Mouse (Mus musculus) E14TG2a.4 (cell line): ENCODE results near the gene Cfap300.

ENCODE experiments used
- H3K27me3 ChIP-seq: 2 replicates; pipeline ENCODE4 v1.6.1; 2014; ENCODE audit warnings: low read length, control low read depth; ENCODE audit not compliant: insufficient read depth
- H3K36me3 ChIP-seq: 2 replicates; pipeline ENCODE4 v1.6.1; 2014; ENCODE audit warnings: low read length, control low read depth; ENCODE audit not compliant: insufficient read depth
- H3K4me1 ChIP-seq: replicated peaks from 2 replicates; pipeline ENCODE4 v1.6.1; 2014; ENCODE audit warnings: low read depth, low read length, control low read depth
- H3K4me3 ChIP-seq: replicated peaks from 2 replicates; pipeline ENCODE4 v1.5.1; 2014; ENCODE audit warnings: mild to moderate bottlenecking, low read length
- H3K9me3 ChIP-seq: 2 replicates; pipeline ENCODE4 v1.6.1; 2014; ENCODE audit warnings: low read length, control low read depth
- CTCF ChIP-seq: conservative IDR thresholded peaks from 2 replicates; pipeline ENCODE4 v1.5.1; 2014; ENCODE audit warnings: low read length
- NANOG ChIP-seq: IDR thresholded peaks from 2 replicates; pipeline ENCODE4 v1.6.1; 2014; ENCODE audit warnings: borderline replicate concordance, low read length, mixed read lengths
- POU5F1 ChIP-seq: IDR thresholded peaks from 2 replicates; pipeline ENCODE4 v1.6.1; 2014; ENCODE audit warnings: low read length, borderline replicate concordance

The Cfap300 gene

DNA sequence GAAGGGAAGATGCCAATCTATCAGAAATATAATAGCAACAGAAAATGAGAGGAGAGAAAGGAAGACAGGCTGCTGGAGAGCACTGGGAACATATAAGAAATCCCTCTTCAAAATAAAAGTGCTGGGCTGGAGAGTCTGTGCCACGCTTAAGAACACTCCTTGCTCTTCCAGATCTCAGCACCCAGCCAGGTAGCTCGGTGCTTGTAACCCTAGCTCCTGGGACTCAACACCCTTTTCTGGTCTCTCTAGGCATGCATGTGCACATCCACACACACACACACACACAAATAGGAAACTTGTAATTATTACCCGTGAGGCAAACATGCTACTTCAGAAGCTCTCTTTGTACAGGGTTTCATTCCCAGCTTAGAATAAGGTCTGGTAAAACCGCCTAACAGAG, 7.5 kb downstream of the Cfap300 start:
- Histone ChIP-seq H3K4me3 (peak overlapping the region; percentile 54), H3K36me3 (0 out of 2 replicates have a peak, but pooled peaks cover 3% of the 10 kb centered on the region), H3K27me3 (no peaks in the 10 kb centered on the region), H3K9me3 (no peaks in the 10 kb centered on the region), H3K4me1 (peaks cover 32% of the 10 kb centered on the region)
- no peak for TF ChIP-seq NANOG
- TF ChIP-seq CTCF: no peak
- no peak for TF ChIP-seq POU5F1

DNA sequence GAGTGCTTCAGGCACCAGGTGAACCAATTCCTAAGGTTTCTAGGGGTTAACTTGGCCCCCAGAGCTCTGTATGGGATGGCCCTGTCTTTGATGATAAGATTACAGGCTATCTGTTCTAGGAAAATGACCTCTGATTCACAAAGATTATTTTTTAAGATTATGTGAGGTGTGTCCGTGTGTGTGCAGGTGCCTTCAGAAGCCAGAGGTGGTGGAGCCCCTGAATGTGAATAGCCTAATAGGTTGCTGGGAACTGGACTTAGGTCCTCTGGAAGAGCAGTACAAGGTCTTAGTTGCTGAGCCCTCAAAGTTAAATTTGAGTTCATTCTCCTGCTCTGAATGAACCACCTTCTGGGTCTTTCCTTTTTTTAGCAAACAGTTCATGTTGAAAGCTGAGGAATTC, 8.5 kb downstream of the Cfap300 start:
- Histone ChIP-seq H3K4me1 (peaks cover 32% of the 10 kb centered on the region), H3K9me3 (no peaks in the 10 kb centered on the region), H3K4me3 (no peak overlapping the region), H3K27me3 (no peaks in the 10 kb centered on the region), H3K36me3 (no peaks in the 10 kb centered on the region)
- TF ChIP-seq CTCF (no peak), POU5F1 (no peak), NANOG (no peak)

DNA sequence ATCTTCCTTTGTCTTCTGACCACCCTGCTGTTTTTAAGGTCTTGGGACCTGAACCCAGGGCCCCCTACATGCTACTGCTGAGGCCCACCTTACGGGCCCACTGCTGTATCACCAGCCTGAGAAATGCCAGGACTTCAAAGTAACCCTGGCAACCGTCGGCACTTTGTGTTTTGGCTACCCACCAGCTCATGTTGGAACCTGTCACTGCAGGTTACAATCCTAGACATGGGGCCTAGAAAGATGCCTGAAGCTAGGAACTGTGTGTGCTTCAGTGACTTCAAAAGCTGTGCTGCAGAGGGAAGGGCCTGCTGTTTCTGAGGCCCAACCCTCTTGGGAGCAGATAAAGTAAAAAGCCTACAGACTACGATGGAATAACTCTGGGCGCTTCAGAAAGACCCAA, 9.8 kb downstream of the Cfap300 start:
- TF ChIP-seq CTCF (no peak), POU5F1 (no peak), NANOG (no peak)
- Histone ChIP-seq H3K4me1 (peaks cover 32% of the 10 kb centered on the region), H3K36me3 (no peaks in the 10 kb centered on the region), H3K27me3 (no peaks in the 10 kb centered on the region), H3K4me3 (no peak overlapping the region), H3K9me3 (no peaks in the 10 kb centered on the region)

DNA sequence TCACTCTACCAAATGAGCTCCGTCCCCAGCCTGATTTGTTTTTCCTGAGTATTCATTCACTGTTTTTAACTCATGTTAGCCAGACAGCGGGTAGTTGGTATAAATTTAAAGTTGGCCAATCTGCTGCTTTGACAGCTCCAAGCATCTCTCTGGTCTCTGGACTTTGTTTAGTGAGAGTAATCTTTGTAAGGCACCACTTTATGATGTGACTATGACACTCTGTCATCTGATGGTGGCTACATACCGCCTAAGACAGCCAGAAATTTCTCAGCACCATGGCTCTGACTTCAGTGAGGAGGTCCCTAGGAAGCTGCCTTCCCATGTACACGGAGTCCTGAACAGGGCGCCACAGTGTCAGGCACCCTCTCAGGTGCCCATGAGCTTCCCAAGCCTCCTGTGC, 24.0 kb downstream of the Cfap300 start:
- H3K27me3 ChIP-seq: no peaks in the 10 kb centered on the region
- H3K4me1 ChIP-seq: peaks cover 21% of the 10 kb centered on the region
- TF ChIP-seq POU5F1 (no peak), NANOG (no peak), CTCF (no peak)
- H3K4me3 ChIP-seq: no peak overlapping the region
- no peaks in the 10 kb centered on the region for H3K36me3 ChIP-seq
- H3K9me3 ChIP-seq: no peaks in the 10 kb centered on the region

- Histone ChIP-seq H3K4me3 (peak overlapping the region; percentile 45; the same call in 1 of the 2 replicates), H3K27me3 (no peaks in the 10 kb centered on the region), H3K36me3 (no peaks in the 10 kb centered on the region), H3K4me1 (peaks cover 21% of the 10 kb centered on the region), H3K9me3 (no peaks in the 10 kb centered on the region)
- no peak for TF ChIP-seq POU5F1
- TF ChIP-seq NANOG: no peak
- no peak for TF ChIP-seq CTCF
Measured at GRCm38 (mm10) chr9:8017253-8017913, 25.2 kb downstream of the Cfap300 start.

DNA sequence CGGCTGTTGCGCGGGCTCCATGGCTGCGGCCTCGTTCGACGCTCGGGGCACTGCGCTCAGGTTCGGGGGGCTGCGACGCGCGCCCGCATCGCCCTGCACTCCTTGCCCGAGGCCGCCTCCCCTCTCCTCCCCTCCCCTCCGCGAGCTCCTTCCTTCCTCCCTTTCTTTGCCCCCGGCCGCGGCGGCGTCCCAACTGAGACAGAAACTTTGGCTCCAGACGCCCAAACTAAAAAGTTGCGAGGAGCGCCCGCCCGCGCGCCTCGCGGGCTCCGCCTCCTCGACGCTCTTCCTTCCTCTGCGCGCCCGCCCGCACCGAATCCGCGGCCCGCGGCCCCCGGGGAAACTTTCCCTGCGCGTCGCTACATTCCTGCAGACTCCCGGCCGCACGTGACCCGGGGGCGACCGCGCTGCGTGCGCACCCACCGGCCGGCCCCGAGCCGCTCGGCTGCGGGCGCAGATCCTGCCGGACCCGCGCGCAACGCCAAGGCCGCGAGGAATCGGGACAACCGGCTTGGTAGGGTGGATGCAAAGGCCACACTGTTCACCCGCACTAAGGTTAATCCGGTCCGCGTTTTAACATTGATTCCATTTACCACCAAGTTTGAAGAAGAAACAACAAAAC, 38.1 kb downstream of the Cfap300 start, which contains the start of gene Yap1:
TSS of gene Yap1 (minus strand) at position 227 of the 622 bp plus-strand sequence.
- Histone ChIP-seq H3K4me1 (peaks cover 62% of the 10 kb centered on the region), H3K27me3 (no peaks in the 10 kb centered on the region), H3K4me3 (peak within 1 kb of the TSS; percentile 85), H3K36me3 (peaks cover 24% of the 10 kb centered on the region), H3K9me3 (no peaks in the 10 kb centered on the region)
- no peak for TF ChIP-seq POU5F1
- TF ChIP-seq CTCF: no peak
- TF ChIP-seq NANOG: no peak

DNA sequence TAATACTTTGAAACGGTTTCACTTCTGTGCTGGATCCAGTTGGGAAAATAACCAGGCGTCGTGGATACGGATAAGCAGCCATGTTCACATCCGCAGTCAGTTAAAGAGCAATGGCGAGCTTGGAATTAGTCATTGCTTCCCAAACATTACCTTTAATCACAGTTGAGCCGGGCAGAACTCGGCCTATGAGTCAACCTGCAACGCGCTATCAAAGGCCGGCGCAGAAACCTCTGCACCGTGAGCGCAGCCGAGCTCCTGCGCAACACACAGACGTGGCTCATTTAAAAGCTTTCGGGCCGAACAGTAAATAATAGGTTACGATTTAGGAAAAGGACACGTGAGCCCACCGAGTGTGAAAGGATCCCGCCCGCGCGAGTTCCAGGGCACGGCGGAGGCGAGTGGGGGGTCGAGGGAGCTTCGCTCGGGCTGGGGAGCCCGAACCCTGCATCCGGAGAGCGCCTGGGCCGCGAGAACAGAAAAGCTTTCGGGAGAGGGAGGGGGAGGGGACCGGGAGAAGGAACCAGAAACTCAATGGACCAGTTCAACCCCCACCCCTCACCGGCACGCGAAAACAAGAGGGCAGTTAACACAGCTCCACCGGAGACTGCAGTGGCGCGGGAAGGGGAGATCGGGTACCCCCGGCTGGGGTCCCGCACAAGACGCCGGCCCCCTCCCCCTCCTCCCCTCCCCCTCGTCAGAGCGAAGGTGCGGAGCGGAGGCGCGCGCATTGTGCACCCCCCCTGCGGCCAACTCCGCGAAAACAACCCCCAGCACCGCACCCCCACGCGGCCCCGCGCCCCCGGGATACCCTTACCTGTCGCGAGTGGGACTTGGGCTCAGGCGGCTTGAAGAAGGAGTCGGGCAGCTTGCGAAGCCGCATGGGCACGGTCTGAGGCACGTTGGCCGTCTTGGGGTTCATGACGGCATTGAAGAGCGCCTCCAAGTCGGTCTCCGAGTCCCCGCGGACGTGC, 39.0 kb downstream of the Cfap300 start:
- Histone ChIP-seq H3K9me3 (no peaks in the 10 kb centered on the region), H3K36me3 (peaks cover 33% of the 10 kb centered on the region), H3K27me3 (no peaks in the 10 kb centered on the region), H3K4me1 (peaks cover 71% of the 10 kb centered on the region), H3K4me3 (peak overlapping the region; percentile 85)
- TF ChIP-seq CTCF (no peak), NANOG (no peak), POU5F1 (no peak)

DNA sequence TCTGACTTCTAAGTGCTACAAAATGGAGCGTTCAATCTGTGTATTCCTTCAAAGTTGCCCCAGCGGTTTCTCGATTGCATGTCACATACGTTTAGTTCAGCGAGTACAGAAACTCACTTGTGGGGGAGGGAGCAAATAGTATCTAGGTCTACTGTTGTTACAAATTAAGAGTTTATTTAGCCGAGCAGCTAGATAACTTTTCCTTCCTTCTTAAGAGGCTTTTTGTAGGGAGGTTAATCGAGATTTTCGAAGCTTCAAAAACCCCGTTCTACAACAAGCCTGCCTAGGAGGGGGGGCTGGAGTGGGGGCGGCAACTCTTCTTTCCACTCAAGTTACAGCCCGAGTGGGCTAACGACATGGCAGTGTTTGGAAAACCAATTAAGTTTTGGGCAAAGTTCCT, 39.8 kb downstream of the Cfap300 start:
- Histone ChIP-seq H3K36me3 (peaks cover 41% of the 10 kb centered on the region), H3K9me3 (no peaks in the 10 kb centered on the region), H3K27me3 (no peaks in the 10 kb centered on the region), H3K4me1 (peaks cover 76% of the 10 kb centered on the region), H3K4me3 (peak overlapping the region; percentile 85)
- TF ChIP-seq CTCF: no peak
